Mouse (Mus musculus) cerebellum, adult 2 months (tissue): Measurements from ENCODE around the gene Zfp638.

Source experiments
- CTCF ChIP-seq: fragments of 200-500 bp; IDR thresholded peaks from 2 replicates; pipeline ENCODE4 v1.5.1; 2011; ENCODE audit warnings: low read depth, mild to moderate bottlenecking, control low read depth, low read length, moderate library complexity, borderline replicate concordance; ENCODE audit not compliant: insufficient read depth
- POLR2A ChIP-seq: fragments of 200-500 bp; IDR thresholded peaks from 2 replicates; pipeline ENCODE4 v1.6.1; 2011; ENCODE audit warnings: low read length, control low read depth, borderline replicate concordance; ENCODE audit not compliant: insufficient read depth

DNA sequence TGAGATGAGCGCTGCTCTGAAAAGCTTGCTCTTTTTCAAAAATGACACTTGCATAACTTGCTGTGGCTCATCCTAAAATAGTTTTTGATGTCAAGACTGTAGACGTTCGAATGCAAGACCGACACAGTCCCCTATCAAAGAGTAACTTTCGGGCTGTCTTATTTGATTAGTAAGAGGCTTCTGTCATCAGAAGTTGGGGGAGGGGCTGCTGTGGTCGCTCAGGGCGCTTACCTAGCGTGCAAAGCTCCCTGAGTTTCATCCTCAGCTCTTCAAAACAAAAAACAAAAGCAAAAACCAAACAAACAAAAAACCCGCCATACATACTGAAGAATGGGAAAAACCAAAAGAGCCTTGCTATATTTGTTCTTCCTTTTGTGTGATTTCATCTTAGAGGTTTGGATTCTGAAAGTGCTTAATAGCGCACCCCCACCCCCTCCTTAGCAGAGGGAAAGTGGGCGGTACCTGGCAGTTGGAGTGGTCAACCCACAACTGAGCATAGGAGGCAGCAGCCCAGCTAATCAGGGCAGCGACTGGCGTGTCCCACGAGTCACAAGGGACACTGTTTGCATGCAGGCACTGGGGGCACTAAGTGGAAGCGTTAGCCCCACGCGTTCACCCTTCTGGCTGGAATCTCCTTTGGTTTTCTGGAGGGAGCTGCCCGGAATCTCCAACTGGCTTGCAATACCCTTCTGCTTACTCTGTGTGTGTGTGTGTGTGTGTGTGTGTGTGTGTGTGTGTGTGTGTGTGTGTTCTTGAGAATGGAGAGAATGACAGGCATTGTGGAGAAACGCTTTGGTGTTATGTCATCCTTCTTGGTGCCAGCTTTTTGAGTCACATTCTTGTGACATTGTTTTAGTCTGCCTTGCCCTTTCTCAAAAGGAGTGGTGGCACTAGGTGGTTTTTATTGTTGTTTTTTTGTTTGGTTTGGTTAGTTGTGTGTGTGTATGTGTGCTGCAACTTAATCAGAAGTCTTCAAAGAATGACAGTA lies 983 bp downstream of the Zfp638 start:
- no peak for TF ChIP-seq CTCF
- no peak for TF ChIP-seq POLR2A
